Mouse (Mus musculus) stomach, postnatal 0 days (tissue): ENCODE data around the gene Lingo1. TPM values are rescaled to one million over a fixed set of nuclear protein-coding genes. Genes with fewer than 3 reads are reported as not detected.
A peak's percentile ranks its signal among the peaks of the same experiment; 100 is the strongest.

Experiments used
- ATAC-seq: fragments of 200-750 bp; cut with Nextera tagmentation; 2 replicates; pipeline ENCODE4 v1.8.0; 2017; ENCODE audit not compliant: low FRiP score, low TSS enrichment
- DNase-seq: peaks from one replicate; pipeline ENCODE4 v3.0.0-alpha.2; 2016; ENCODE audit warnings: low spot score
- H3K27ac ChIP-seq: fragments of 300-500 bp; sonication (generic); replicated peaks from 2 replicates; pipeline ENCODE4 v1.5.1; 2014; ENCODE audit warnings: mild to moderate bottlenecking, control low read depth
- H3K27me3 ChIP-seq: fragments of 300-500 bp; sonication (generic); 2 replicates; pipeline ENCODE4 v1.6.1; 2014; ENCODE audit warnings: low read length; ENCODE audit not compliant: control insufficient read depth, insufficient read depth
- H3K36me3 ChIP-seq: fragments of 300-500 bp; sonication (generic); 2 replicates; pipeline ENCODE4 v1.6.1; 2014; ENCODE audit warnings: low read length, mixed read lengths; ENCODE audit not compliant: control insufficient read depth, insufficient read depth
- H3K4me1 ChIP-seq: fragments of 300-500 bp; sonication (generic); replicated peaks from 2 replicates; pipeline ENCODE4 v1.6.1; 2014; ENCODE audit warnings: antibody characterized with exemption; ENCODE audit not compliant: control insufficient read depth, insufficient read depth
- H3K4me2 ChIP-seq: fragments of 300-500 bp; sonication (generic); replicated peaks from 2 replicates; pipeline ENCODE4 v1.6.1; 2014; ENCODE audit warnings: low read depth, mild to moderate bottlenecking, control low read depth, moderate library complexity
- H3K4me3 ChIP-seq: fragments of 300-500 bp; sonication (generic); 2 replicates; pipeline ENCODE4 v1.5.1; 2014; ENCODE audit warnings: low read depth, low read length, control low read depth
- H3K9ac ChIP-seq: fragments of 300-500 bp; sonication (generic); 2 replicates; pipeline ENCODE4 v1.6.1; 2014; ENCODE audit warnings: mild to moderate bottlenecking, low read length, control low read depth, mixed read lengths
- H3K9me3 ChIP-seq: fragments of 300-500 bp; sonication (generic); 2 replicates; pipeline ENCODE4 v1.6.1; 2016; ENCODE audit warnings: low read length; ENCODE audit not compliant: control insufficient read depth
- CTCF ChIP-seq: IDR thresholded peaks from 2 replicates; pipeline ENCODE4 v1.5.1; 2016; ENCODE audit warnings: antibody characterized with exemption, low read depth, mild to moderate bottlenecking, moderate library complexity
- EP300 ChIP-seq: optimal IDR thresholded peaks from 2 replicates; pipeline ENCODE3; 2016; ENCODE audit warnings: antibody characterized with exemption
- WGBS: fragments of 180-500 bp; shearing (Covaris S2); extraction: QIAGEN DNeasy Blood & Tissue Kit; methylation state at CpG from one replicate; pipeline ENCODE4 v1.1.7; 2014; 5-methylcytosine and 5-hydroxymethylcytosine counted together
- polyA plus RNA-seq: library from polyadenylated mRNA; unstranded; fragments of >200 nt; fragmentation: Nextera tagmentation; extraction: Ambion mirVana; gene quantifications from 2 replicates; pipeline ENCODE4 v1.2.1, GENCODE M21; 2015

The Lingo1 gene
- polyA plus RNA-seq, 1 experiment from 2014 or later = 0.99 TPM

GRCm38 (mm10) chr9:56629674-56630397, 166.4 kb downstream of the Lingo1 start:
- no peaks in the 10 kb centered on the region for H3K27me3 ChIP-seq
- no peak for ATAC-seq
- 81% methylated on average over 5 of the region's 5 CpGs for WGBS

GRCm38 (mm10) chr9:56627295-56627694, 169.0 kb downstream of the Lingo1 start:
- Histone ChIP-seq H3K4me3 (no peak overlapping the region), H3K9ac (no peak overlapping the region), H3K36me3 (no peaks in the 10 kb centered on the region), H3K9me3 (no peaks in the 10 kb centered on the region), H3K4me1 (no peaks in the 10 kb centered on the region), H3K27ac (no peak overlapping the region), H3K4me2 (no peak overlapping the region), H3K27me3 (no peaks in the 10 kb centered on the region)
- 60% methylated on average over 4 of the region's 4 CpGs for WGBS
- TF ChIP-seq EP300 = no peak
- no peak for TF ChIP-seq CTCF
- DNase-seq (no peak), ATAC-seq (no peak)

More at GRCm38 (mm10) chr9:56629674-56630397, 166.4 kb downstream of the Lingo1 start:
- Histone ChIP-seq H3K9me3 (no peaks in the 10 kb centered on the region), H3K9ac (no peak overlapping the region), H3K4me1 (no peaks in the 10 kb centered on the region), H3K36me3 (no peaks in the 10 kb centered on the region), H3K4me2 (no peak overlapping the region), H3K27ac (no peak overlapping the region), H3K4me3 (no peak overlapping the region)
- no peak for TF ChIP-seq CTCF
- TF ChIP-seq EP300 = no peak
- DNase-seq = no peak

- no peak overlapping the region for H3K9ac ChIP-seq
- H3K9me3 ChIP-seq = no peaks in the 10 kb centered on the region
- WGBS = 46% methylated on average over 2 of the region's 2 CpGs
- no peak overlapping the region for H3K27ac ChIP-seq
- DNase-seq (no peak), ATAC-seq (no peak)
- no peaks in the 10 kb centered on the region for H3K36me3 ChIP-seq
- no peak for TF ChIP-seq CTCF
- TF ChIP-seq EP300 = no peak
- no peaks in the 10 kb centered on the region for H3K4me1 ChIP-seq
- no peak overlapping the region for H3K4me2 ChIP-seq
- no peak overlapping the region for H3K4me3 ChIP-seq
- H3K27me3 ChIP-seq = no peaks in the 10 kb centered on the region
Measured at GRCm38 (mm10) chr9:56624923-56625322, 171.3 kb downstream of the Lingo1 start.

GRCm38 (mm10) chr9:56623361-56623760, 172.9 kb downstream of the Lingo1 start:
- Histone ChIP-seq H3K36me3 (no peaks in the 10 kb centered on the region), H3K4me1 (no peaks in the 10 kb centered on the region), H3K4me3 (no peak overlapping the region), H3K27me3 (no peaks in the 10 kb centered on the region), H3K9ac (no peak overlapping the region), H3K4me2 (no peak overlapping the region), H3K9me3 (no peaks in the 10 kb centered on the region), H3K27ac (no peak overlapping the region)
- DNase-seq (no peak), ATAC-seq (no peak)
- 82% methylated on average over 11 of the region's 11 CpGs for WGBS
- TF ChIP-seq EP300 (no peak), CTCF (no peak)

- H3K27me3 ChIP-seq = no peaks in the 10 kb centered on the region
- H3K9me3 ChIP-seq = no peaks in the 10 kb centered on the region
- H3K4me3 ChIP-seq = no peak overlapping the region
- no peaks in the 10 kb centered on the region for H3K4me1 ChIP-seq
- ATAC-seq (no peak), DNase-seq (no peak)
- H3K27ac ChIP-seq = no peak overlapping the region
- H3K9ac ChIP-seq = no peak overlapping the region
- no peaks in the 10 kb centered on the region for H3K36me3 ChIP-seq
- 61% methylated on average over 7 of the region's 7 CpGs for WGBS
- no peak overlapping the region for H3K4me2 ChIP-seq
- TF ChIP-seq CTCF = no peak
- no peak for TF ChIP-seq EP300
Measured at GRCm38 (mm10) chr9:56622761-56623160, 173.5 kb downstream of the Lingo1 start.

- Histone ChIP-seq H3K4me3 (no peak overlapping the region), H3K4me2 (no peak overlapping the region), H3K9me3 (no peaks in the 10 kb centered on the region), H3K4me1 (no peaks in the 10 kb centered on the region), H3K27me3 (no peaks in the 10 kb centered on the region), H3K9ac (no peak overlapping the region), H3K36me3 (no peaks in the 10 kb centered on the region), H3K27ac (no peak overlapping the region)
- 31% methylated on average over 42 of the region's 42 CpGs for WGBS
- ATAC-seq = no peak
- TF ChIP-seq EP300 = no peak
- TF ChIP-seq CTCF = peak; percentile 25; the same call in 1 of the 2 replicates
- DNase-seq = no peak
Measured at GRCm38 (mm10) chr9:56620512-56621371, 175.5 kb downstream of the Lingo1 start.
